Mouse (Mus musculus) MEL (cell line): ENCODE results near the gene Gfap. TPM values are rescaled to one million over a fixed set of nuclear protein-coding genes. Genes with fewer than 3 reads are reported as not detected.

Experiments used
- DNase-seq: peaks from one replicate; pipeline ENCODE4 v3.0.0; 2011; ENCODE audit warnings: low read depth, low spot score
- H3K27ac ChIP-seq: 2 replicates; pipeline ENCODE4 v1.5.1; 2012; ENCODE audit warnings: low read depth, mild to moderate bottlenecking, control low read depth, low read length, moderate library complexity; ENCODE audit not compliant: control insufficient read depth
- H3K27me3 ChIP-seq, 2 experiments: fragments of 150-350 bp in 1 of 2; sonication (generic) in 1 of 2; 2 replicates each; pipeline ENCODE4 v1.6.1; 2012; ENCODE audit warnings: low read length in 2 of 2, mild to moderate bottlenecking in 2 of 2, improper control_type of control experiment in 1 of 2, moderate library complexity in 1 of 2; ENCODE audit not compliant: insufficient read depth in 2 of 2, control insufficient read depth in 1 of 2
- H3K36me3 ChIP-seq, 2 experiments: 2 replicates each; pipeline ENCODE4 v1.6.1; 2012 to 2014; ENCODE audit warnings: low read length in 2 of 2, improper control_type of control experiment in 1 of 2, inconsistent platforms in 1 of 2, mild to moderate bottlenecking in 1 of 2; ENCODE audit not compliant: insufficient read depth in 2 of 2, control insufficient read depth in 1 of 2
- H3K4me1 ChIP-seq, 2 experiments: fragments of 150-350 bp in 1 of 2; sonication (generic) in 1 of 2; 2 replicates each; pipeline ENCODE4 v1.6.1; 2012; ENCODE audit warnings: low read length in 2 of 2, improper control_type of control experiment in 1 of 2, mild to moderate bottlenecking in 1 of 2; ENCODE audit not compliant: insufficient read depth in 2 of 2, control insufficient read depth in 1 of 2
- H3K4me3 ChIP-seq, 2 experiments: fragments of 150-350 bp in 1 of 2; sonication (generic) in 1 of 2; 2 replicates each; pipeline ENCODE4 v1.5.1; 2012; ENCODE audit warnings: low read depth in 2 of 2, low read length in 2 of 2, mild to moderate bottlenecking in 2 of 2, moderate library complexity in 2 of 2, control low read depth in 1 of 2, improper control_type of control experiment in 1 of 2; ENCODE audit not compliant: control insufficient read depth in 1 of 2, insufficient read depth in 1 of 2
- H3K79me2 ChIP-seq: 2 replicates; pipeline ENCODE4 v1.6.1; 2012; ENCODE audit warnings: mild to moderate bottlenecking, low read length, moderate library complexity; ENCODE audit not compliant: control insufficient read depth, poor library complexity, insufficient read depth
- H3K9ac ChIP-seq: 2 replicates; pipeline ENCODE4 v1.6.1; 2012; ENCODE audit warnings: low read depth, mild to moderate bottlenecking, control low read depth, low read length, moderate library complexity; ENCODE audit not compliant: control insufficient read depth, poor library complexity, severe bottlenecking
- H3K9me3 ChIP-seq: fragments of 150-350 bp; sonication (generic); replicated peaks from 2 replicates; pipeline ENCODE4 v1.6.1; 2012; ENCODE audit warnings: mild to moderate bottlenecking, low read length, improper control_type of control experiment, moderate library complexity; ENCODE audit not compliant: insufficient read depth
- BHLHE40 ChIP-seq: IDR thresholded peaks from 2 replicates; pipeline ENCODE4 v1.6.1; 2012; ENCODE audit warnings: low read depth, mild to moderate bottlenecking, inconsistent platforms, low read length, improper control_type of control experiment, borderline replicate concordance
- CHD1 ChIP-seq: IDR thresholded peaks from 2 replicates; pipeline ENCODE4 v1.6.1; 2012; ENCODE audit warnings: low read depth, mild to moderate bottlenecking, inconsistent platforms, low read length, improper control_type of control experiment
- CTCF ChIP-seq, 3 experiments: IDR thresholded peaks in 2 of 3; conservative IDR thresholded peaks in 1 of 3; 2 replicates each; pipeline ENCODE4 v1.5.1; 2011 to 2012; ENCODE audit warnings: low read length in 3 of 3, low read depth in 2 of 3, mild to moderate bottlenecking in 2 of 3, improper control_type of control experiment in 1 of 3, inconsistent platforms in 1 of 3, mixed read lengths in 1 of 3, moderate library complexity in 1 of 3; ENCODE audit not compliant: control insufficient read depth in 1 of 3, insufficient read depth in 1 of 3, poor library complexity in 1 of 3, severe bottlenecking in 1 of 3
- E2F4 ChIP-seq: IDR thresholded peaks from 2 replicates; pipeline ENCODE4 v1.6.1; 2011; ENCODE audit warnings: low read depth, low read length, improper control_type of control experiment, borderline replicate concordance
- EP300 ChIP-seq, 2 experiments: IDR thresholded peaks; 2 replicates each; pipeline ENCODE4 v1.6.1; 2011; ENCODE audit warnings: improper control_type of control experiment in 2 of 2, low read length in 2 of 2, low read depth in 1 of 2, mild to moderate bottlenecking in 1 of 2
- ETS1 ChIP-seq: IDR thresholded peaks from 2 replicates; pipeline ENCODE4 v1.6.1; 2012; ENCODE audit warnings: low read depth, mild to moderate bottlenecking, inconsistent platforms, low read length, improper control_type of control experiment, moderate library complexity
- GABPA ChIP-seq: IDR thresholded peaks from 2 replicates; pipeline ENCODE4 v1.6.1; 2012; ENCODE audit warnings: low read depth, mild to moderate bottlenecking, inconsistent platforms, low read length, improper control_type of control experiment, moderate library complexity
- GATA1 ChIP-seq: IDR thresholded peaks from 2 replicates; pipeline ENCODE4 v1.6.1; 2011; ENCODE audit warnings: low read depth, low read length, improper control_type of control experiment
- HCFC1 ChIP-seq: IDR thresholded peaks from 2 replicates; pipeline ENCODE4 v1.6.1; 2012; ENCODE audit warnings: low read depth, mild to moderate bottlenecking, inconsistent platforms, low read length, improper control_type of control experiment, moderate library complexity
- JUND ChIP-seq: IDR thresholded peaks from 2 replicates; pipeline ENCODE4 v1.6.1; 2011; ENCODE audit warnings: low read depth, mild to moderate bottlenecking, improper control_type of control experiment, low read length
- KAT2A ChIP-seq: conservative IDR thresholded peaks from 2 replicates; pipeline ENCODE4 v1.6.1; 2012; ENCODE audit warnings: low read depth, low read length, improper control_type of control experiment, inconsistent platforms
- MAX ChIP-seq: IDR thresholded peaks from 2 replicates; pipeline ENCODE4 v1.6.1; 2011; ENCODE audit warnings: low read length, improper control_type of control experiment
- MAZ ChIP-seq: IDR thresholded peaks from 2 replicates; pipeline ENCODE4 v1.6.1; 2012; ENCODE audit warnings: low read depth, mild to moderate bottlenecking, inconsistent platforms, low read length, improper control_type of control experiment
- MXI1 ChIP-seq: IDR thresholded peaks from 2 replicates; pipeline ENCODE4 v1.6.1; 2011; ENCODE audit warnings: mild to moderate bottlenecking, low read depth, low read length, improper control_type of control experiment
- MYB ChIP-seq: IDR thresholded peaks from 2 replicates; pipeline ENCODE4 v1.6.1; 2011; ENCODE audit warnings: mild to moderate bottlenecking, low read depth, low read length, improper control_type of control experiment
- MYC ChIP-seq: IDR thresholded peaks from 2 replicates; pipeline ENCODE4 v1.6.1; 2011; ENCODE audit warnings: low read depth, mild to moderate bottlenecking, low read length, improper control_type of control experiment, moderate library complexity
- NELFE ChIP-seq: IDR thresholded peaks from 2 replicates; pipeline ENCODE4 v1.6.1; 2011; ENCODE audit warnings: low read depth, low read length, improper control_type of control experiment
- NRF1 ChIP-seq: IDR thresholded peaks from 2 replicates; pipeline ENCODE4 v1.6.1; 2014; ENCODE audit warnings: low read depth, mild to moderate bottlenecking, inconsistent platforms, low read length, improper control_type of control experiment, moderate library complexity; ENCODE audit not compliant: poor library complexity, insufficient read depth, severe bottlenecking
- POLR2A ChIP-seq, 2 experiments: IDR thresholded peaks; 2 replicates each; pipeline ENCODE4 v1.6.1; 2011 to 2012; ENCODE audit warnings: low read length in 2 of 2, mild to moderate bottlenecking in 2 of 2, control low read depth in 1 of 2, improper control_type of control experiment in 1 of 2, low read depth in 1 of 2, moderate library complexity in 1 of 2; ENCODE audit not compliant: control insufficient read depth in 1 of 2, insufficient read depth in 1 of 2, poor library complexity in 1 of 2
- POLR2AphosphoS2 ChIP-seq: IDR thresholded peaks from 2 replicates; pipeline ENCODE4 v1.6.1; 2011; ENCODE audit warnings: low read length, improper control_type of control experiment
- POLR2AphosphoS5 ChIP-seq: IDR thresholded peaks from 2 replicates; pipeline ENCODE4 v1.6.1; 2012; ENCODE audit warnings: low read depth, borderline replicate concordance, mild to moderate bottlenecking, inconsistent platforms, low read length, moderate library complexity, mixed read lengths
- RAD21 ChIP-seq: IDR thresholded peaks from 2 replicates; pipeline ENCODE4 v1.6.1; 2011; ENCODE audit warnings: mild to moderate bottlenecking, low read depth, low read length, improper control_type of control experiment
- RCOR1 ChIP-seq: IDR thresholded peaks from 2 replicates; pipeline ENCODE4 v1.6.1; 2012; ENCODE audit warnings: low read depth, mild to moderate bottlenecking, inconsistent platforms, low read length, improper control_type of control experiment
- SIN3A ChIP-seq: IDR thresholded peaks from 2 replicates; pipeline ENCODE4 v1.6.1; 2012; ENCODE audit warnings: low read length, improper control_type of control experiment, inconsistent platforms
- SMC3 ChIP-seq: IDR thresholded peaks from 2 replicates; pipeline ENCODE4 v1.6.1; 2011; ENCODE audit warnings: low read depth, low read length, improper control_type of control experiment
- TBP ChIP-seq: IDR thresholded peaks from 2 replicates; pipeline ENCODE4 v1.8.0; 2011; ENCODE audit warnings: low read depth, low read length, improper control_type of control experiment
- USF1 ChIP-seq: IDR thresholded peaks from 2 replicates; pipeline ENCODE4 v1.6.1; 2014; ENCODE audit warnings: low read depth, mild to moderate bottlenecking, inconsistent platforms, low read length, improper control_type of control experiment, moderate library complexity
- USF2 ChIP-seq, 2 experiments: IDR thresholded peaks; 2 replicates each; pipeline ENCODE4 v1.6.1; 2011 to 2012; ENCODE audit warnings: improper control_type of control experiment in 2 of 2, low read length in 2 of 2, borderline replicate concordance in 1 of 2, inconsistent platforms in 1 of 2, low read depth in 1 of 2, mild to moderate bottlenecking in 1 of 2; ENCODE audit not compliant: insufficient read depth in 1 of 2
- ZC3H11A ChIP-seq: IDR thresholded peaks from 2 replicates; pipeline ENCODE4 v1.6.1; 2012; ENCODE audit warnings: low read depth, mild to moderate bottlenecking, inconsistent platforms, low read length, improper control_type of control experiment
- ZKSCAN1 ChIP-seq: IDR thresholded peaks from 2 replicates; pipeline ENCODE4 v1.6.1; 2012; ENCODE audit warnings: low read depth, mild to moderate bottlenecking, inconsistent platforms, low read length, improper control_type of control experiment, moderate library complexity
- ZMIZ1 ChIP-seq: IDR thresholded peaks from 2 replicates; pipeline ENCODE4 v1.6.1; 2012; ENCODE audit warnings: low read depth, mild to moderate bottlenecking, inconsistent platforms, low read length, improper control_type of control experiment, moderate library complexity
- ZNF384 ChIP-seq: IDR thresholded peaks from 2 replicates; pipeline ENCODE4 v1.6.1; 2012; ENCODE audit warnings: low read depth, mild to moderate bottlenecking, inconsistent platforms, low read length, improper control_type of control experiment
- polyA plus RNA-seq, 2 experiments: library from polyadenylated mRNA; stranded (reverse) in 1 of 2; unstranded in 1 of 2; fragments of >175 nt in 1 of 2; fragments of >200 nt in 1 of 2; gene quantifications; 2 replicates each; pipeline versions ENCODE4 v1.2.1 to v1.2.4; 2012; ENCODE audit warnings: low replicate concordance in 2 of 2, low read depth in 1 of 2; ENCODE audit not compliant: insufficient read length in 2 of 2, insufficient read depth in 1 of 2, missing spikeins in 1 of 2
- total RNA-seq: library from RNA; depleted of rRNA; stranded (reverse); fragments of 300-350 nt; gene quantifications from 2 replicates; pipeline ENCODE4 v1.2.3, GENCODE M21; 2012

Gfap gene
- total and polyA plus RNA-seq, 3 experiments = 2.0 to 2.5 TPM; not detected in 1

DNA sequence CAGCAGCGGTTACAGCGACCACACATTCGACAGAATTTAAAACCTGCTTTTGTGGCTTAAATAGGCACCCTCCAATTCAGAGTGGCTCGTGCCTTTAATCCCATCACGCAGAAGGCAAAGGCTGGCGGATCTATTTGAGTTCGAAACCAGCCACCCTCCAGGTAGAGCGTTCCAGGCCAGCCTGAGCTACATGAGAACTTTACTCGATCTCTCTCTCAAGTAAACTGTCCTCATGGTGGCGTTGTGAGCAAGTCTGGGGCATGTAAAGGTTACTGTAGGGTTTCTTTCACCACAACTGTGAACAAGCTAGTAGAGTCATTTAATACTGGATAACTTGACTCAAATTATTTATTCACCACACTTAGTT is 24.6 kb upstream of the Gfap start:
- peak; percentile 94 for DNase-seq
- H3K9me3 ChIP-seq = no peaks in the 10 kb centered on the region
- H3K9ac ChIP-seq = peak overlapping the region; percentile 84
- no peak for TF ChIP-seq JUND
- TF ChIP-seq NELFE = no peak
- TF ChIP-seq GABPA = no peak
- no peak; the same call in 1 of the 2 replicates for TF ChIP-seq SIN3A
- peak; percentile 27 for TF ChIP-seq RAD21
- no peak for TF ChIP-seq RCOR1
- 0 out of 2 replicates have a peak, but pooled peaks have one; percentile 37 for TF ChIP-seq ZNF384
- TF ChIP-seq POLR2AphosphoS5 = no peak
- TF ChIP-seq ETS1 = no peak
- TF ChIP-seq BHLHE40 = no peak
- TF ChIP-seq EP300 (IDR thresholded peaks at IDR 0.05; ENCODE audit: low read depth in 1 of 2, low read length in 2 of 2) = peak in 1 of 2 experiments; percentile 1; a peak in 2 of 4 replicates
- TF ChIP-seq KAT2A = no peak
- no peak for TF ChIP-seq GATA1
- TF ChIP-seq MXI1 = no peak
- TF ChIP-seq USF2 (IDR thresholded peaks at IDR 0.05; ENCODE audit: borderline replicate concordance in 1 of 2, insufficient read depth in 1 of 2, low read depth in 1 of 2, low read length in 2 of 2) = no peak
- TF ChIP-seq HCFC1 = no peak; the same call in 1 of the 2 replicates
- TF ChIP-seq MYC = no peak; the same call in 1 of the 2 replicates
- no peak for TF ChIP-seq ZC3H11A
- TF ChIP-seq TBP = no peak
- TF ChIP-seq ZMIZ1 = no peak
- TF ChIP-seq E2F4 = no peak
- TF ChIP-seq ZKSCAN1 = no peak
- peak; percentile 12; the same call in 1 of the 2 replicates for TF ChIP-seq SMC3
- TF ChIP-seq MYB = no peak
- no peak for TF ChIP-seq POLR2A (IDR thresholded peaks at IDR 0.05; ENCODE audit: control insufficient read depth in 1 of 2, insufficient read depth in 1 of 2, low read depth in 1 of 2, low read length in 2 of 2, poor library complexity in 1 of 2)
- TF ChIP-seq NRF1 = no peak
- no peak for TF ChIP-seq MAZ
- TF ChIP-seq CTCF (IDR thresholded peaks at IDR 0.05 in 2 of 3, conservative IDR thresholded peaks at IDR 0.05 in 1 of 3; ENCODE audit: control insufficient read depth in 1 of 3, insufficient read depth in 1 of 3, low read depth in 2 of 3, low read length in 3 of 3, poor library complexity in 1 of 3, severe bottlenecking in 1 of 3) = peak; percentile 26 to 69 (median 44); a peak in 5 of 6 replicates
- TF ChIP-seq MAX = 0 out of 2 replicates have a peak, but pooled peaks have one; percentile 30
- TF ChIP-seq USF1 = no peak
- no peak for TF ChIP-seq CHD1
- TF ChIP-seq POLR2AphosphoS2 = no peak
- H3K4me3 ChIP-seq = peak overlapping the region; percentile 71 to 86
- peak overlapping the region; percentile 95 for H3K27ac ChIP-seq
- H3K27me3 ChIP-seq = no peaks in the 10 kb centered on the region; a peak in 2 of 4 replicates
- H3K79me2 ChIP-seq = peaks cover 41% of the 10 kb centered on the region
- peaks cover 3 to 12% of the 10 kb centered on the region in 2 experiments; a peak in 3 of 4 replicates for H3K36me3 ChIP-seq
- H3K4me1 ChIP-seq = peaks cover 3 to 9% of the 10 kb centered on the region in 2 experiments; a peak in 3 of 4 replicates
